Mouse (Mus musculus): ENCODE measurements around the gene Pdia4. TPM values are rescaled to one million over a fixed set of nuclear protein-coding genes. Genes with fewer than 3 reads are reported as not detected.
"Not testable (repeated sequence)": the region's sequence is repeated elsewhere in the genome, so short reads cannot be mapped to it uniquely, and the experiment has no call there.

Gene Pdia4
- polyA plus RNA-seq (2014; fragmentation: Nextera tagmentation; extraction: Ambion mirVana), result 138 and 165 TPM in 2 replicates

- peaks cover 26% of the 10 kb centered on the region for H3K4me1 ChIP-seq (ENCODE audit: control insufficient read depth, insufficient read depth, low read length)
Measured at GRCm38 (mm10) chr6:47813257-47813878, at the start of gene Pdia4. Gene Pdia4 (minus strand): TSS chr6:47813430.

DNA sequence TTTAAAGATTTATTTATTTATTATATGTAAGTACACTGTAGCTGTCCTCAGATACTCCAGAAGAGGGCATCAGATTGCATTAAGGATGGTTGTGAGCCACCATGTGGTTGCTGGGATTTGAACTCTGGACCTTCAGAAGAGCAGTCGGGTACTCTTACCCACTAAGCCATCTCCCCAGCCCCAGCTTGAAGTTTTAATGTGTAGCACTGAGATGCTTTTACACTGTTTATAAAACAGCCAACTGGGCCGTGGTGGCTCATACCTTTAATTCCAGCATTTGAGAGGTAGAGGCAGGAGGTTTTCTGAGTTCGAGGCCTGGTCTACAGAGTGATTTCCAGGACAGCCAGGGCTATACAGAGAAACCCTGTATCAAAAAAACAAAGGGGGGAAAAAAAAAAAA lies 44.5 kb upstream of the Pdia4 start:
- not testable (repeated sequence) for H3K4me1 ChIP-seq (ENCODE audit: control insufficient read depth, insufficient read depth, low read length); H3K27me3 ChIP-seq (ENCODE audit: control insufficient read depth, insufficient read depth, low read length); H3K4me3 ChIP-seq (ENCODE audit: low read depth, low read length); ATAC-seq (ENCODE audit: low read depth); H3K9ac ChIP-seq (replicated peaks; ENCODE audit: low read depth, low read length); H3K9me3 ChIP-seq (ENCODE audit: control insufficient read depth, low read length); H3K27ac ChIP-seq (ENCODE audit: low read depth, low read length); H3K4me2 ChIP-seq (ENCODE audit: low read depth, low read length)
- H3K36me3 ChIP-seq (ENCODE audit: control insufficient read depth, insufficient read depth, low read length), result peaks cover 21% of the 10 kb centered on the region
- WGBS, result 93% methylated on average over 3 of the region's 3 CpGs

More at GRCm38 (mm10) chr6:47813257-47813878, at the start of gene Pdia4:
- H3K4me2 ChIP-seq (ENCODE audit: low read depth, low read length), result peak within 1 kb of the TSS; percentile 86
- H3K4me3 ChIP-seq (ENCODE audit: low read depth, low read length), result peak within 1 kb of the TSS; percentile 82
- peaks cover 2% of the 10 kb centered on the region; the same call in 1 of the 2 replicates for H3K36me3 ChIP-seq (ENCODE audit: control insufficient read depth, insufficient read depth, low read length)
- H3K9ac ChIP-seq (replicated peaks; ENCODE audit: low read depth, low read length), result peak within 1 kb of the TSS; percentile 76
- H3K27me3 ChIP-seq (ENCODE audit: control insufficient read depth, insufficient read depth, low read length), result no peaks in the 10 kb centered on the region
- peak within 1 kb of the TSS; percentile 90 for H3K27ac ChIP-seq (ENCODE audit: low read depth, low read length)
- no peaks in the 10 kb centered on the region for H3K9me3 ChIP-seq (ENCODE audit: control insufficient read depth, low read length)
- peak; percentile 99 for ATAC-seq (ENCODE audit: low read depth)
- 0% methylated on average over 44 of the region's 44 CpGs for WGBS

- no peak overlapping the region for H3K4me3 ChIP-seq (ENCODE audit: low read depth, low read length)
- H3K36me3 ChIP-seq (ENCODE audit: control insufficient read depth, insufficient read depth, low read length), result peaks cover 17% of the 10 kb centered on the region
- H3K4me1 ChIP-seq (ENCODE audit: control insufficient read depth, insufficient read depth, low read length), result no peaks in the 10 kb centered on the region
- H3K27ac ChIP-seq (ENCODE audit: low read depth, low read length), result no peak overlapping the region
- no peaks in the 10 kb centered on the region for H3K9me3 ChIP-seq (ENCODE audit: control insufficient read depth, low read length)
- H3K4me2 ChIP-seq (ENCODE audit: low read depth, low read length), result no peak overlapping the region
- H3K9ac ChIP-seq (replicated peaks; ENCODE audit: low read depth, low read length), result no peak overlapping the region
- no peak for ATAC-seq (ENCODE audit: low read depth)
- WGBS, result 96% methylated on average over 6 of the region's 6 CpGs
- H3K27me3 ChIP-seq (ENCODE audit: control insufficient read depth, insufficient read depth, low read length), result no peaks in the 10 kb centered on the region
Measured at GRCm38 (mm10) chr6:47857241-47857640, 44.0 kb upstream of the Pdia4 start.

GRCm38 (mm10) chr6:47845779-47846178 lies 32.5 kb upstream of the Pdia4 start:
- ATAC-seq (ENCODE audit: low read depth), result no peak

DNA sequence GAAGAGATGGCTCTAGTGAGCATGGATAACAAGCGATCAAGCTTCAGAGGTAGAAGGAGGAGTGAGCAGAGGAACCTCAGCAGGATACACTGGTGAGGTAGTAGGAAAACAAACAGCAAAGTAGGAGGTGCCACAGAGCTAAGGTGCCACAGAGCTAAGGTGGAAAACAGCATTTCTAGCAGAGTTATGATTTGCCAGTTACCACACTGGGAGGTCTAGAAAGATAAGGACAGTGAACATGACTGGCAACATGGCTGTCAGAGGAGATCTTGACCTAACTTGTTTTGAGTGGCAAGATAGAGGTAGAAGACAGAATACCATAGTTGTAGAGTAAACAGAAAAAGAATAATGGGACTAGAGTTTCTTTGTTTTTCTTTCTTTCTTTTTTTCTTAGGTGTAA lies 29.1 kb upstream of the Pdia4 start:
- WGBS, result 89% methylated on average over 1 of the region's 1 CpGs
- no peak overlapping the region for H3K9ac ChIP-seq (replicated peaks; ENCODE audit: low read depth, low read length)
- H3K4me2 ChIP-seq (ENCODE audit: low read depth, low read length), result no peak overlapping the region
- no peaks in the 10 kb centered on the region for H3K27me3 ChIP-seq (ENCODE audit: control insufficient read depth, insufficient read depth, low read length)
- H3K36me3 ChIP-seq (ENCODE audit: control insufficient read depth, insufficient read depth, low read length), result peaks cover 13% of the 10 kb centered on the region; the same call in 1 of the 2 replicates
- no peak overlapping the region for H3K4me3 ChIP-seq (ENCODE audit: low read depth, low read length)
- no peaks in the 10 kb centered on the region for H3K4me1 ChIP-seq (ENCODE audit: control insufficient read depth, insufficient read depth, low read length)
- no peak for ATAC-seq (ENCODE audit: low read depth)
- H3K27ac ChIP-seq (ENCODE audit: low read depth, low read length), result no peak overlapping the region
- no peaks in the 10 kb centered on the region for H3K9me3 ChIP-seq (ENCODE audit: control insufficient read depth, low read length)

More at GRCm38 (mm10) chr6:47845779-47846178, 32.5 kb upstream of the Pdia4 start:
- Histone ChIP-seq H3K9me3 (ENCODE audit: control insufficient read depth, low read length) (no peaks in the 10 kb centered on the region), H3K4me3 (ENCODE audit: low read depth, low read length) (no peak overlapping the region), H3K9ac (replicated peaks; ENCODE audit: low read depth, low read length) (no peak overlapping the region), H3K36me3 (ENCODE audit: control insufficient read depth, insufficient read depth, low read length) (peaks cover 8% of the 10 kb centered on the region; the same call in 1 of the 2 replicates), H3K27ac (ENCODE audit: low read depth, low read length) (no peak overlapping the region), H3K4me1 (ENCODE audit: control insufficient read depth, insufficient read depth, low read length) (no peaks in the 10 kb centered on the region), H3K27me3 (ENCODE audit: control insufficient read depth, insufficient read depth, low read length) (no peaks in the 10 kb centered on the region), H3K4me2 (ENCODE audit: low read depth, low read length) (no peak overlapping the region)

- 99% methylated on average over 2 of the region's 2 CpGs for WGBS
- Histone ChIP-seq H3K9ac (replicated peaks; ENCODE audit: low read depth, low read length) (no peak overlapping the region), H3K9me3 (ENCODE audit: control insufficient read depth, low read length) (no peaks in the 10 kb centered on the region), H3K36me3 (ENCODE audit: control insufficient read depth, insufficient read depth, low read length) (peaks cover 13% of the 10 kb centered on the region; the same call in 1 of the 2 replicates), H3K4me1 (ENCODE audit: control insufficient read depth, insufficient read depth, low read length) (no peaks in the 10 kb centered on the region), H3K27ac (ENCODE audit: low read depth, low read length) (no peak overlapping the region), H3K27me3 (ENCODE audit: control insufficient read depth, insufficient read depth, low read length) (no peaks in the 10 kb centered on the region), H3K4me2 (ENCODE audit: low read depth, low read length) (no peak overlapping the region), H3K4me3 (ENCODE audit: low read depth, low read length) (no peak overlapping the region)
- no peak for ATAC-seq (ENCODE audit: low read depth)
Measured at GRCm38 (mm10) chr6:47841831-47842230, 28.6 kb upstream of the Pdia4 start.

DNA sequence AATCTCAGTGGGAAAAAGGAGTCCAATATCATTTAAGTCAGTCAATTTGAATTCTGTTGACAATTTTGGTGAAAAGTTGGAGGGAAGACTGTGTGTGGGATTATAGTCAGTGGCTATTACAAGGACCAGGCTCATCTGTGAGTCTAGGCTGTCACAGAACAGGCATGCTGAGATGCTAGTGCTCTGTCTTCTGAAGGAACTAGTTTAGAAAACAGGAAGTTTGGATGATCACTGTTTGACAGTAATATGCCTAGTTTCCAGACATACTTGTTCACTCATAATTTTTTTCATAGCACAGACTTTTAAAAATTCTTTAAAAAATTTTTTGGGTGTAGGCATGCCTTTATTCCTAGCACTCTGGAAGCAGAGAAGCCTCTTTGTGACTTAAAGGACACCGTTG lies 27.8 kb upstream of the Pdia4 start:
- H3K4me2 ChIP-seq (ENCODE audit: low read depth, low read length), result no peak overlapping the region
- H3K27ac ChIP-seq (ENCODE audit: low read depth, low read length), result no peak overlapping the region
- no peaks in the 10 kb centered on the region for H3K4me1 ChIP-seq (ENCODE audit: control insufficient read depth, insufficient read depth, low read length)
- WGBS, result 96% methylated on average over 1 of the region's 1 CpGs
- no peak overlapping the region for H3K4me3 ChIP-seq (ENCODE audit: low read depth, low read length)
- H3K9ac ChIP-seq (replicated peaks; ENCODE audit: low read depth, low read length), result no peak overlapping the region
- H3K9me3 ChIP-seq (ENCODE audit: control insufficient read depth, low read length), result no peaks in the 10 kb centered on the region
- H3K27me3 ChIP-seq (ENCODE audit: control insufficient read depth, insufficient read depth, low read length), result no peaks in the 10 kb centered on the region
- ATAC-seq (ENCODE audit: low read depth), result no peak
- peaks cover 13% of the 10 kb centered on the region; the same call in 1 of the 2 replicates for H3K36me3 ChIP-seq (ENCODE audit: control insufficient read depth, insufficient read depth, low read length)

- Histone ChIP-seq H3K27me3 (ENCODE audit: control insufficient read depth, insufficient read depth, low read length) (no peaks in the 10 kb centered on the region), H3K36me3 (ENCODE audit: control insufficient read depth, insufficient read depth, low read length) (peaks cover 9% of the 10 kb centered on the region; the same call in 1 of the 2 replicates), H3K4me2 (ENCODE audit: low read depth, low read length) (no peak overlapping the region), H3K4me3 (ENCODE audit: low read depth, low read length) (no peak overlapping the region), H3K4me1 (ENCODE audit: control insufficient read depth, insufficient read depth, low read length) (no peaks in the 10 kb centered on the region), H3K9ac (replicated peaks; ENCODE audit: low read depth, low read length) (no peak overlapping the region), H3K9me3 (ENCODE audit: control insufficient read depth, low read length) (no peaks in the 10 kb centered on the region), H3K27ac (ENCODE audit: low read depth, low read length) (no peak overlapping the region)
- ATAC-seq (ENCODE audit: low read depth), result no peak
- 90% methylated on average over 2 of the region's 2 CpGs for WGBS
Measured at GRCm38 (mm10) chr6:47837630-47838029, 24.4 kb upstream of the Pdia4 start.

GRCm38 (mm10) chr6:47835984-47836521 lies 22.8 kb upstream of the Pdia4 start:
- H3K9me3 ChIP-seq (ENCODE audit: control insufficient read depth, low read length), result no peaks in the 10 kb centered on the region
- peak; percentile 88 for ATAC-seq (ENCODE audit: low read depth)
- H3K4me3 ChIP-seq (ENCODE audit: low read depth, low read length), result peak overlapping the region; percentile 95
- peak overlapping the region; percentile 90 for H3K9ac ChIP-seq (replicated peaks; ENCODE audit: low read depth, low read length)
- peaks cover 7% of the 10 kb centered on the region; the same call in 1 of the 2 replicates for H3K36me3 ChIP-seq (ENCODE audit: control insufficient read depth, insufficient read depth, low read length)
- WGBS, result 0% methylated on average over 48 of the region's 49 CpGs
- no peaks in the 10 kb centered on the region for H3K27me3 ChIP-seq (ENCODE audit: control insufficient read depth, insufficient read depth, low read length)
- peak overlapping the region; percentile 97 for H3K27ac ChIP-seq (ENCODE audit: low read depth, low read length)
- H3K4me1 ChIP-seq (ENCODE audit: control insufficient read depth, insufficient read depth, low read length), result no peaks in the 10 kb centered on the region
- peak overlapping the region; percentile 75 for H3K4me2 ChIP-seq (ENCODE audit: low read depth, low read length)

All from neural tube, embryonic 14.5 days (tissue).